Mouse (Mus musculus) heart, embryonic 14.5 days (tissue): ENCODE measurements around the gene Ggact. TPM values are rescaled to one million over a fixed set of nuclear protein-coding genes. Genes with fewer than 3 reads are reported as not detected.
A peak's percentile ranks its signal among the peaks of the same experiment; 100 is the strongest.

Source experiments
- ATAC-seq: fragments of 200-750 bp; cut with Nextera tagmentation; 2 replicates; pipeline ENCODE4 v1.8.0; 2017; ENCODE audit warnings: low read depth, moderate TSS enrichment; ENCODE audit not compliant: insufficient number of reproducible peaks, insufficient read depth, low FRiP score
- H3K27ac ChIP-seq, 2 experiments: fragments of 200-500 bp in 1 of 2; fragments of 300-500 bp in 1 of 2; sonication (generic) in 1 of 2; replicated peaks in 1 of 2; 2 replicates each; pipeline ENCODE4 v1.5.1; 2012 to 2014; ENCODE audit warnings: low read depth in 2 of 2, low read length in 2 of 2, control low read depth in 1 of 2, mild to moderate bottlenecking in 1 of 2, mixed read lengths in 1 of 2; ENCODE audit not compliant: control insufficient read depth in 1 of 2, insufficient read depth in 1 of 2
- H3K27me3 ChIP-seq: fragments of 300-500 bp; sonication (generic); 2 replicates; pipeline ENCODE4 v1.6.1; 2014; ENCODE audit warnings: mild to moderate bottlenecking, low read length, control low read depth; ENCODE audit not compliant: control insufficient read depth, insufficient read depth
- H3K36me3 ChIP-seq: fragments of 300-500 bp; sonication (generic); 2 replicates; pipeline ENCODE4 v1.6.1; 2014; ENCODE audit warnings: mild to moderate bottlenecking, control low read depth, low read length, mixed read lengths; ENCODE audit not compliant: control insufficient read depth, insufficient read depth
- H3K4me1 ChIP-seq, 2 experiments: fragments of 200-500 bp in 1 of 2; fragments of 300-500 bp in 1 of 2; sonication (generic) in 1 of 2; 2 replicates each; pipeline ENCODE4 v1.6.1; 2012 to 2014; ENCODE audit warnings: low read length in 2 of 2, control low read depth in 1 of 2, mixed read lengths in 1 of 2; ENCODE audit not compliant: control insufficient read depth in 2 of 2, insufficient read depth in 2 of 2
- H3K4me2 ChIP-seq: fragments of 300-500 bp; sonication (generic); 2 replicates; pipeline ENCODE4 v1.6.1; 2014; ENCODE audit warnings: mild to moderate bottlenecking, low read length
- H3K4me3 ChIP-seq, 2 experiments: fragments of 200-500 bp in 1 of 2; fragments of 300-500 bp in 1 of 2; sonication (generic) in 1 of 2; 2 replicates each; pipeline ENCODE4 v1.5.1; 2012 to 2014; ENCODE audit warnings: low read length in 2 of 2, mild to moderate bottlenecking in 2 of 2, control low read depth in 1 of 2, low read depth in 1 of 2, moderate library complexity in 1 of 2; ENCODE audit not compliant: control insufficient read depth in 1 of 2, insufficient read depth in 1 of 2
- H3K9ac ChIP-seq: fragments of 300-500 bp; sonication (generic); 2 replicates; pipeline ENCODE4 v1.6.1; 2014; ENCODE audit warnings: mild to moderate bottlenecking, low read length
- H3K9me3 ChIP-seq: fragments of 300-500 bp; sonication (generic); 2 replicates; pipeline ENCODE4 v1.6.1; 2016; ENCODE audit warnings: low read length, control low read depth; ENCODE audit not compliant: control insufficient read depth
- WGBS: fragments of 180-500 bp; shearing (Covaris S2); extraction: QIAGEN DNeasy Blood & Tissue Kit; methylation state at CpG from one replicate; pipeline ENCODE4 v1.1.7; 2014; 5-methylcytosine and 5-hydroxymethylcytosine counted together
- polyA plus RNA-seq: library from polyadenylated mRNA; unstranded; fragments of >200 nt; fragmentation: Nextera tagmentation; extraction: Ambion mirVana; gene quantifications from 2 replicates; pipeline ENCODE4 v1.2.1, GENCODE M21; 2014

The Ggact gene
- polyA plus RNA-seq: 16.6 and 18.9 TPM in 2 replicates

DNA sequence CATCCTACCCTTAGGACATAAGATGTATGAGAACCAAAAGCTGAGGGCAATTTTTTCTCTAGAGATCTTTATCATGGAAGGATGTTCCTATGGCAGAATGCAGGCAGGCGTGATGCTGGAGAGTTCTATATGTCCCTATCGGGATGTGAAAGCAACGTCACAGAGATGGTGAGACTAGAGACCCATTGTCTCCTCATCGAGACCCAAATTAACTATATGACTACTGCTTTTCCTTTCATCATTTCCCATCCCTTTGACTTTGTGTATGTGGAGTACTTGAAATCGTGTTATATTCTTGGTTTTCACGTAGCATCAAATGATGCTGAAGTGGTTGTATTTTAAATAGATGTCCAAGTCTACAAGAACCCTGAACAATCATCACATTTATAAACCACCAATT is at the start of gene Ggact:
Gene Ggact, minus strand, starts transcription at position 101 of the 400 bp plus-strand sequence.
- no peak for ATAC-seq
- peak within 1 kb of the TSS; percentile 82 for H3K9ac ChIP-seq
- H3K27ac ChIP-seq: peak within 1 kb of the TSS; percentile 30 to 50; a peak in 1 of 4 replicates
- H3K36me3 ChIP-seq: no peaks in the 10 kb centered on the region
- 77% methylated on average over 6 of the region's 6 CpGs for WGBS
- H3K4me3 ChIP-seq: peak within 1 kb of the TSS; percentile 73 to 96
- peak within 1 kb of the TSS; percentile 91 for H3K4me2 ChIP-seq
- H3K27me3 ChIP-seq: no peaks in the 10 kb centered on the region
- peaks cover 0 to 9% of the 10 kb centered on the region in 2 experiments; a peak in 3 of 4 replicates for H3K4me1 ChIP-seq
- H3K9me3 ChIP-seq: 0 out of 2 replicates have a peak, but pooled peaks cover 2% of the 10 kb centered on the region

DNA sequence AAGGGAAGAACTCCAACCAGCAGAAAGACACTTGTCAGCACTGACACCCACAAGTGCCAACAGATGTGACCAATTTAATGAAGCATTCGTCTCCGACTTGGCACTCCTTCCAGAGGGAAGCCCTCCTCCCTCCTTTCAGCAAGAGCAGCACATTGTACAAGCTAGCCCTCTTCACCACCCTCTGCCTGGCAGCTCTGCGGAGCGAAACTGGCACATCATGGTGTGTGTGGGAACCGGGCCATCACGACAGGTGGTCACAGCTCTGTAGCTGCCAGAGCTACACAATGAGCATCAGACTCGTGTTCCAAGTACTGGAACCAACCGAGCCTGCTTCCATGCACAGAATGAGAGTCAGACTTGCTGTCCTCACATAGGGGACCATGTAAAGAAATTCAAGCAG is 44.4 kb upstream of the Ggact start:
- Histone ChIP-seq H3K27me3 (no peaks in the 10 kb centered on the region), H3K36me3 (no peaks in the 10 kb centered on the region), H3K9me3 (no peaks in the 10 kb centered on the region), H3K27ac (no peak overlapping the region), H3K9ac (no peak overlapping the region), H3K4me2 (no peak overlapping the region), H3K4me1 (no peaks in the 10 kb centered on the region), H3K4me3 (no peak overlapping the region)
- ATAC-seq: no peak
- WGBS: 83% methylated on average over 8 of the region's 8 CpGs

DNA sequence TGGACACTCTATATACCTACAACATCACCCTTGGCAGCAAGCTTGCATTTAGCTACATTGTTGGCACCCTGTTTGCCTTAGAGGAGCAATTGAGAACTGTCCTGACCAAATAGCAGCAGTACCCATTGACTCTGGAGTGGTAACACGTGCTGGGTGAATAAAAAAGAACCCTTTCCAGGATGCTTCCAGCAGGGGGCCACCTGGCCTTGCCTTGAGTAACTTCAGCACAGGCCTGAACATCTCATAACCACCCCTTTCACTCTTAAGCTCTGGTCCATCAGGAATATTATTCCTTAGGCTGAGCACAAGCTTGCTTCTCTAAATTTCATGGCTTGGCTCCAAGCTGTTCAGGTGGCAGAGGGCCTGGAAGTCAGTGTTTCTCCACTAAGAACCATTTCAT is 39.8 kb upstream of the Ggact start:
- no peak overlapping the region for H3K4me3 ChIP-seq
- no peak overlapping the region for H3K9ac ChIP-seq
- WGBS: 23% methylated on average over 1 of the region's 1 CpGs
- H3K4me2 ChIP-seq: no peak overlapping the region
- H3K27me3 ChIP-seq: no peaks in the 10 kb centered on the region
- no peaks in the 10 kb centered on the region for H3K4me1 ChIP-seq
- no peak overlapping the region for H3K27ac ChIP-seq
- peak; percentile 47; the same call in 1 of the 2 replicates for ATAC-seq
- no peaks in the 10 kb centered on the region for H3K9me3 ChIP-seq
- peaks cover 4% of the 10 kb centered on the region for H3K36me3 ChIP-seq

DNA sequence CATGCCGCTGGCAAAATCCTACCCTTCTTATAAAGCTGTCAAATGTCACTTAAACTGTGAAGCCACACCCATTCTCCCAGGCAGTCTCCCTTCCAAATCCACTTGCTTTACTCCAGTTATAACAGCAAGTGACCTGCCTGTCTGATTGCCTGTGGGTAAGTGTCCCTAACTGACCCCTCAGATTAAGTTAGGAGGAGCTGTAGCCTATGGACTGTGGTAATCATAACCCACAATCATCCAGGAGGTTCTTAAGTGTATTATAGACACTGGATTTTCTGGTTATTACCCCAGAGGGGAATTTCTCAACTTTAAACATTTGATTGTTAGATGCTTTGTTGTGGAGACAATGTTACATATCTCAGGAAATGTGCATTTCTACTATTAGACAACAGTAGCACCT is 39.0 kb upstream of the Ggact start:
- no peak for ATAC-seq
- WGBS: 82% methylated on average over 1 of the region's 1 CpGs
- no peaks in the 10 kb centered on the region for H3K9me3 ChIP-seq
- H3K27me3 ChIP-seq: no peaks in the 10 kb centered on the region
- no peak overlapping the region for H3K27ac ChIP-seq
- no peak overlapping the region for H3K4me2 ChIP-seq
- H3K9ac ChIP-seq: no peak overlapping the region
- H3K4me3 ChIP-seq: no peak overlapping the region
- no peaks in the 10 kb centered on the region for H3K4me1 ChIP-seq
- peaks cover 4% of the 10 kb centered on the region for H3K36me3 ChIP-seq

DNA sequence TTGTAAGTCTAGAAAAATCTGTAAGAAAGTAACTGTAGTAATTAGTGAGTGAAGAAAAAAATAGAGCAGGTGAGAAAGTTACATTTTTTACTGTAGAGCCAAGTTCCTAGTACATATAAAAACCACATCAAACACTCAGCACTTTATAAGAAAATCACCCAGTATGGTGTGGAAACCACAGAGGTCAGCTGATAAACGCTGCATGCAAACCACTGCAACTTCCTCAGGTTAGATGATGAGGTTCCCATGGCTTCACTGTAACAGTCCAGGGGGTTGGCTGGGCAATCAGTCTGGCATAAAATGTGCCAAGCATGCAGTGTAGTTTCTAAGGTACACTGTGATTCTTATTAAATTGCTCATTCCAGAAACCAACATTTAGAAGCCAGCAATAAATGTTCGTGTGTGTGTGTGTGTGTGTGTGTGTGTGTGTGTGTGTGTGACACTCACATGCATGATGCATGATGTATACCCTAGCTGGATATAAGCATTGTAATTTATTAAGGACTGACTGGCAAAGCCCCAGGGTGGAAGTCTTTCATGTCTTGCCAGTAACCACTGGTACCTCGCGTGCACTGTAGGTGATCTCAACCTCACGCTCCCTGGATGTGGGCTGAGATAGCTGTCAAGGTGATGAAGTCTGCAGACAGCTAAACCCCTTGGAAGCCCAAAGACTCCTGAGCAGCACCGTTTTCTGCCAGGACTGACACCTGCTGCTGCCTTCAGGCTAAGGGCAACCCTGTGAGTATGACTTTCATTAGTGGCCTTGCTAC is 38.3 kb upstream of the Ggact start:
- no peaks in the 10 kb centered on the region for H3K27me3 ChIP-seq
- WGBS: 77% methylated on average over 6 of the region's 6 CpGs
- H3K9me3 ChIP-seq: no peaks in the 10 kb centered on the region
- no peak overlapping the region for H3K9ac ChIP-seq
- no peak for ATAC-seq
- H3K27ac ChIP-seq: no peak overlapping the region
- peaks cover 4% of the 10 kb centered on the region for H3K36me3 ChIP-seq
- no peak overlapping the region for H3K4me2 ChIP-seq
- H3K4me1 ChIP-seq: no peaks in the 10 kb centered on the region
- H3K4me3 ChIP-seq: no peak overlapping the region

DNA sequence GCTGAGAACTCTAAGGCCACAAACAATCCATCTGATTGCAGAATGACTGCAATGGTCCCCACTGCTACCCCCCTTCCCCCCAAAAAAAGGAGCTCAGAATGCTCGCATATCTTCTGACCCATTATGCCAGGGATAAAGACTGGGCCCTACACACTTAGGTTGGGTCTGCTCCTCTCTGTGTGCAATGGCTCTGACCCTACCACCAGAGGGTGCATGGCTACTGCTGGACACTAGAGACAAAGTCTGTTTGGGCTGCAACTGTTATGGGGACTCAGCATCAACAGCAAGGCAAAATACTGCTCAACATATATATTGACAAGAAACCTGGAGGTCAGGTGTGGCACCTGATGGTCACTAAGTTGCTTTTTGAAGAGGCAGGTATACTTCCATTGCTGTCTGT is 37.4 kb upstream of the Ggact start:
- Histone ChIP-seq H3K36me3 (peaks cover 4% of the 10 kb centered on the region), H3K4me1 (no peaks in the 10 kb centered on the region), H3K9me3 (no peaks in the 10 kb centered on the region), H3K4me2 (no peak overlapping the region), H3K27ac (no peak overlapping the region), H3K9ac (no peak overlapping the region), H3K27me3 (no peaks in the 10 kb centered on the region), H3K4me3 (no peak overlapping the region)
- whole genome bisulfite sequencing: 91% methylated on average over 1 of the region's 1 CpGs
- ATAC-seq: no peak

DNA sequence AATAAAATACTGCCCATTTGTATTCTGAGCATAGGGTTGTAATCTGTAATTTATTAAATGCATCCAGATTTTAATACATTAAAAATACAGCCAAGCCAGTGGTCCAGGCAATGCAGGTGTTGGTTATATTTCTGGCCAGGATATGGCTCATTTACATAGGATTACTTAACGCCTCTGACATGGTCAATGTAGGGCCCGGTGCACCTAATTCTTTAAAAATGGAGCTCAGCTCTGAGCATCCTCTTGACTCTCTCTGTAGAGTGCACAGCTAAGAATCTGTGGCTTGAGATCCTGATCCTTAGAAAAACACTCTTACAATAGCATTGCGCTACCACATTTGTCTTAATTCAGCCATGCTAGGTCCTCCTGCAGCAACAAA is 29.9 kb upstream of the Ggact start:
- Histone ChIP-seq H3K36me3 (peaks cover 25% of the 10 kb centered on the region), H3K27ac (no peak overlapping the region), H3K4me2 (no peak overlapping the region), H3K9ac (no peak overlapping the region), H3K9me3 (no peaks in the 10 kb centered on the region), H3K4me3 (no peak overlapping the region), H3K4me1 (no peaks in the 10 kb centered on the region), H3K27me3 (no peaks in the 10 kb centered on the region)
- WGBS: 93% methylated on average over 3 of the region's 3 CpGs
- ATAC-seq: no peak
